Comparison of ENCODE assay signal across 9 mouse cellular contexts in genomic region chr13:108152650-108153372, GRCm38 (mm10). TPM values are rescaled to one million over a fixed set of nuclear protein-coding genes. Genes with fewer than 3 reads are reported as not detected.
DNase-seq lines count a peak whose midpoint lies in the region; ATAC-seq and TF ChIP-seq lines count a peak whose summit lies in the region.
"Had no signal": no experiment of that assay in that cellular context is flagged by ENCODE, and none has a peak within 500 bp of the region (broad histone marks: within the 10 kb centered on the region; RNA-seq: fewer than 3 reads in every experiment).

No protein-coding gene starts in this region.

- no peak for ATAC-seq in limb, embryonic 14.5 days (ENCODE audit: low FRiP score, low read depth)

- H3K36me3 ChIP-seq in forebrain, embryonic 10.5 days (replicated peaks) = 0 out of 2 replicates have a peak, but pooled peaks cover 3% of the 10 kb centered on the region
- H3K36me3 ChIP-seq in limb, embryonic 14.5 days (ENCODE audit: control insufficient read depth, insufficient read depth, low read length) = no peaks in the 10 kb centered on the region; the same call in 1 of the 2 replicates
- H3K36me3 ChIP-seq: neural tube, embryonic 13.5 days had no signal

- DNase-seq in urinary bladder, postnatal 14 days (ENCODE audit: low spot score) = peak; percentile 60
- DNase-seq in urinary bladder, postnatal 4 days (ENCODE audit: low spot score in 2 of 2) = no peak
- DNase-seq in adrenal gland, postnatal 36 days = peak; percentile 38 to 82
- DNase-seq in forebrain, embryonic 10.5 days (ENCODE audit: extremely low spot score, low spot score) = peak; percentile 23
- peak; percentile 63 for DNase-seq in hindlimb bud, embryonic 11.5 days (ENCODE audit: extremely low spot score, low read depth, low spot score)
- peak; percentile 85 for DNase-seq in limb, embryonic 14.5 days (ENCODE audit: low spot score)
- DNase-seq in neural tube, embryonic 10.5 days (ENCODE audit: extremely low spot score, low spot score) = peak; percentile 44
- no peak for DNase-seq in ovary, postnatal 10 days (ENCODE audit: low spot score)

- H3K27ac ChIP-seq in forebrain, embryonic 10.5 days = no peak overlapping the region
- no peak overlapping the region for H3K27ac ChIP-seq in limb, embryonic 14.5 days (replicated peaks; ENCODE audit: low read depth, low read length)
- H3K27ac ChIP-seq: neural tube, embryonic 13.5 days had no signal

- TF ChIP-seq POLR2A in limb, embryonic 14.5 days (IDR thresholded peaks at IDR 0.05; ENCODE audit: borderline replicate concordance, extremely low read depth, insufficient read depth, insufficient read length) = no peak

- no peak overlapping the region for H3K9ac ChIP-seq in limb, embryonic 14.5 days (ENCODE audit: low read depth, low read length, severe bottlenecking)
- H3K9ac ChIP-seq: neural tube, embryonic 13.5 days had no signal

- H3K4me2 ChIP-seq in limb, embryonic 14.5 days (replicated peaks; ENCODE audit: low read depth, low read length, severe bottlenecking) = no peak overlapping the region
- H3K4me2 ChIP-seq: neural tube, embryonic 13.5 days had no signal

- H3K4me3 ChIP-seq in forebrain, embryonic 10.5 days = no peak overlapping the region
- no peak overlapping the region for H3K4me3 ChIP-seq in limb, embryonic 14.5 days (replicated peaks; ENCODE audit: low read length)
- H3K4me3 ChIP-seq: neural tube, embryonic 13.5 days had no signal

- H3K9me3 ChIP-seq in forebrain, embryonic 10.5 days = no peaks in the 10 kb centered on the region
- H3K9me3 ChIP-seq in limb, embryonic 14.5 days (ENCODE audit: control insufficient read depth, low read length) = no peaks in the 10 kb centered on the region
- H3K9me3 ChIP-seq: neural tube, embryonic 13.5 days had no signal

- H3K27me3 ChIP-seq in forebrain, embryonic 10.5 days (ENCODE audit: poor library complexity, severe bottlenecking) = no peaks in the 10 kb centered on the region
- H3K27me3 ChIP-seq in limb, embryonic 14.5 days (ENCODE audit: control insufficient read depth, insufficient read depth, low read length) = no peaks in the 10 kb centered on the region
- H3K27me3 ChIP-seq: neural tube, embryonic 13.5 days had no signal

- WGBS in forebrain, embryonic 10.5 days = 70% methylated on average over 8 of the region's 8 CpGs
- 65% methylated on average over 8 of the region's 8 CpGs for WGBS in limb, embryonic 14.5 days

- H3K4me1 ChIP-seq in forebrain, embryonic 10.5 days = peaks cover 10% of the 10 kb centered on the region
- H3K4me1 ChIP-seq in limb, embryonic 14.5 days (ENCODE audit: control insufficient read depth, insufficient read depth, low read length) = peaks cover 5% of the 10 kb centered on the region; the same call in 1 of the 2 replicates

RNA-seq across cellular contexts. Expression of gene Ndufaf2, which starts 5.6 kb away (rescaled TPM):
- 10 to 100 TPM; 27.6 to 33.9 TPM for total RNA-seq in adrenal gland, postnatal 36 days (2021)
- 103 and 105 TPM in 2 replicates for polyA plus RNA-seq in forebrain, embryonic 10.5 days (2016; fragmentation: Nextera tagmentation; extraction: Ambion mirVana)
- polyA plus RNA-seq in limb, embryonic 14.5 days (2012; rRNA removed) = 20.2 and 46.1 TPM in 2 replicates
- 63.9 and 67.6 TPM in 2 replicates for polyA plus RNA-seq in limb, embryonic 14.5 days (2014; fragmentation: Nextera tagmentation; extraction: Ambion mirVana)

RNA-seq across cellular contexts. Expression of gene Ercc8, which starts 5.7 kb away (rescaled TPM):
- total RNA-seq in adrenal gland, postnatal 36 days (2021) = 10 to 100 TPM in 1 of 2 experiments, 1 to 10 TPM in 1; 8.6 to 10.0 TPM
- 25.3 and 25.6 TPM in 2 replicates for polyA plus RNA-seq in forebrain, embryonic 10.5 days (2016; fragmentation: Nextera tagmentation; extraction: Ambion mirVana)
- 16.1 and 17.3 TPM in 2 replicates for polyA plus RNA-seq in limb, embryonic 14.5 days (2012; rRNA removed)
- 20.1 and 24.2 TPM in 2 replicates for polyA plus RNA-seq in limb, embryonic 14.5 days (2014; fragmentation: Nextera tagmentation; extraction: Ambion mirVana)

Comparison
In these comparisons a context has a peak if more than half of its experiments do, and no peak if none do; other contexts are left out.
1. DNase-seq: peak in urinary bladder, postnatal 14 days (single experiment), adrenal gland, postnatal 36 days (2 of 2), forebrain, embryonic 10.5 days (single experiment), hindlimb bud, embryonic 11.5 days (single experiment), limb, embryonic 14.5 days (single experiment) and neural tube, embryonic 10.5 days (single experiment); none in urinary bladder, postnatal 4 days (0 of 2) and ovary, postnatal 10 days (single experiment).